Mouse (Mus musculus): ENCODE measurements at regions not wholly inside any gene's neighbourhood (a gene's known extent, or its start where the extent isn't known, plus 50 kb on each side); places are given as distances from the start of the nearest gene placed in this dataset.

DNA sequence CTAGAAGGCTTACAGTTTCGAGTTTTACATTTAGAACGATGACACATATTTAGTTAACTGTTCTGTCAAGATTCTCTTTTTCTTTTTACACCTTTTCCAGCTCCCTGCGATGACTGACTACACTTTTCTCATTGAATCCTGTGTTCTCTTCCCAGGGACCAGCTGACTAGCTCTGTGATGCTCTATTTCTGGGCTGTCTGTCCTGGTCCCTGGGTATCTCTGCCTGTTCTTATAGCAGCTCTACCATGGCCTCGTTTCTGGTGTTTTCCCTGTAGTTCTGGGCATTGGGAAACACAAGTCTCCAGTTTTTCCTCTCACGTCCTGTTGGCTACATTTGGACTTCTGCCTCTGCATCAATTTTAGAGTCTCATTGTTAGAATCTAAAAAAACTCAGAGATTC lies 106.5 kb upstream of the Fam19a5 start:
- H3K27ac ChIP-seq (ENCODE audit: control insufficient read depth, insufficient read depth, low read length), result no peak overlapping the region
- no peak for DNase-seq
- 74% methylated on average over 5 of the region's 5 CpGs for WGBS
- TF ChIP-seq CTCF (IDR thresholded peaks at IDR 0.05; ENCODE audit: borderline replicate concordance, control insufficient read depth, extremely low read depth, insufficient read depth, low read length, poor library complexity), result no peak
- TF ChIP-seq POLR2A (IDR thresholded peaks at IDR 0.05; ENCODE audit: control insufficient read depth, extremely low read depth, insufficient read depth, low read length, poor library complexity), result no peak
- no peaks in the 10 kb centered on the region for H3K27me3 ChIP-seq (ENCODE audit: control insufficient read depth, insufficient read depth, low read length)
- no peak overlapping the region for H3K4me3 ChIP-seq (ENCODE audit: control insufficient read depth, insufficient read depth, low read length)
- H3K4me1 ChIP-seq (replicated peaks; ENCODE audit: control insufficient read depth, insufficient read depth, low read length), result no peaks in the 10 kb centered on the region
- H3K36me3 ChIP-seq (ENCODE audit: control insufficient read depth, insufficient read depth, low read length), result no peaks in the 10 kb centered on the region

DNA sequence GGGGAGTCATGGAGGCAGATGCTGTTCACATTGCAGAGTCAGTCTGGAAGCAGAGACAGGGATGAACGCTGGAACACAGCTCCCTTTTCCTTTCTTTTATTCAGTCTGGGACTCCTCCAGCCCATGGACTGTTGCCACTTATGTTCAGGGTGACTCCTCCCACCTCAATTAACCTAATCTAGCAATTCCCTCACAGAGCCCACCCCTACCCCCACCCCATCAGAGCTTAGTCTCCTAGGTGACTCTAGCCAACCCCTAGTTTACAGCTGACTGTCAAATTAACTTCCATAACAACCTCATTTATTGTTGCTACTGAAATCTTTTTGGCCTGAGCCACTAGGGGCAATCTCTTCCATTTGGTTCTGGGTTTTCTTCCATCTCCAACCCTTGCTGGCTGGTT lies 85.2 kb upstream of the Fam19a5 start:
- no peak for DNase-seq
- H3K27ac ChIP-seq (ENCODE audit: control insufficient read depth, insufficient read depth, low read length), result no peak overlapping the region
- TF ChIP-seq CTCF (IDR thresholded peaks at IDR 0.05; ENCODE audit: borderline replicate concordance, control insufficient read depth, extremely low read depth, insufficient read depth, low read length, poor library complexity), result no peak
- no peak for TF ChIP-seq POLR2A (IDR thresholded peaks at IDR 0.05; ENCODE audit: control insufficient read depth, extremely low read depth, insufficient read depth, low read length, poor library complexity)
- no peaks in the 10 kb centered on the region for H3K27me3 ChIP-seq (ENCODE audit: control insufficient read depth, insufficient read depth, low read length)
- H3K36me3 ChIP-seq (ENCODE audit: control insufficient read depth, insufficient read depth, low read length), result no peaks in the 10 kb centered on the region
- 56% methylated on average over 1 of the region's 1 CpGs for WGBS
- H3K4me3 ChIP-seq (ENCODE audit: control insufficient read depth, insufficient read depth, low read length), result no peak overlapping the region
- H3K4me1 ChIP-seq (replicated peaks; ENCODE audit: control insufficient read depth, insufficient read depth, low read length), result no peaks in the 10 kb centered on the region

DNA sequence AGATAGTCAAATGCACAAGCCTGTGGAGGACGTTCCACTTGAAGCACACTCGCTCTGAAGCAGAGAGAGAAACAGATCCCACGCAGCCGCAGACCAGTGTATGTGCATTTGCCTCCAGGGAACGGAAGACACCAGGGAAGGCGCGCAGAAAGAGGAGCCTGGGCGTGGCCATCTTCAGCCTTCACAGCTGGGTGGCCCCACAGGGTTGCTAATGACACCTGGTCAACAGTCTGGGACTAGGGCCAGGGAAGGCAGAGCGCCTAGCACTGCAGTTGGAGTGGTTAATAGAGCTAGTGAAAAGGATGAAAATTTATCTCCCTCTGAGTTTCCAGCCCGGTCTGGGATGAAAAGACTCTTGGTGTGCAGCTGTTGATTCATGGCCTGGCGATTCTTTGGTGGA lies 67.9 kb upstream of the Fam19a5 start:
- no peak for TF ChIP-seq POLR2A (IDR thresholded peaks at IDR 0.05; ENCODE audit: control insufficient read depth, extremely low read depth, insufficient read depth, low read length, poor library complexity)
- no peak for TF ChIP-seq CTCF (IDR thresholded peaks at IDR 0.05; ENCODE audit: borderline replicate concordance, control insufficient read depth, extremely low read depth, insufficient read depth, low read length, poor library complexity)
- WGBS, result 56% methylated on average over 11 of the region's 11 CpGs
- H3K4me1 ChIP-seq (replicated peaks; ENCODE audit: control insufficient read depth, insufficient read depth, low read length), result no peaks in the 10 kb centered on the region
- no peak overlapping the region for H3K27ac ChIP-seq (ENCODE audit: control insufficient read depth, insufficient read depth, low read length)
- H3K4me3 ChIP-seq (ENCODE audit: control insufficient read depth, insufficient read depth, low read length), result no peak overlapping the region
- no peaks in the 10 kb centered on the region for H3K27me3 ChIP-seq (ENCODE audit: control insufficient read depth, insufficient read depth, low read length)
- no peak for DNase-seq
- no peaks in the 10 kb centered on the region for H3K36me3 ChIP-seq (ENCODE audit: control insufficient read depth, insufficient read depth, low read length)

DNA sequence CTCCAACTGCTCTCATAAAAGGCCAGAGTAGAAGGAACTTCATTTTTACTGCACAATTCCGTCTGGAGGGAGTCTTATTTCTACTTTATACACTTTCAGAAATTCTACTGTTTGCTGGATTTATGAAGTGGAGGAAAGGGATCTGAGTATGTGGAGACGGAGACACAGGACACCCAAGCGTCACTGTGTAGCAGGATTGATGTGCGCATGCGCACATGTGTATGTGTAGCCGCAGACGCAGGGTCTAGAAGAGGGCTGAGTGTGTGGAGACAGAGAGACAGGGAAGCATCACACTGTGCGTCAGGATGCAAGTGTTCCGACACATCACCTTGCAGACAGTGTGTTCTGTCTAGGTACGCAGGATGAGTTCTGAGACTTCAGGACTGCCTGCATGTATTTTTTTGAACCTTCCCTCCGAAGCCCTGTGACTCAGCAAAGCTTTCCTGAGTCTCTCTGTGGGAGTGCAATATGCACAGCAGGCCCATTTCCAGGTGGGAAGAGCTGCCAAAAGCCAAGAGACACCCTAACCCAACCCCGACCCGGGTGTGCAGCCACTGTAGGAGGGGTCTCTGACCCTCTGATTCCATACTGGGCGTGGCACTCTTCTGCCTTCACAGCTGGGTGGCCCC lies 67.1 kb upstream of the Fam19a5 start:
- H3K4me1 ChIP-seq (replicated peaks; ENCODE audit: control insufficient read depth, insufficient read depth, low read length), result no peaks in the 10 kb centered on the region
- no peak for TF ChIP-seq CTCF (IDR thresholded peaks at IDR 0.05; ENCODE audit: borderline replicate concordance, control insufficient read depth, extremely low read depth, insufficient read depth, low read length, poor library complexity)
- no peak for TF ChIP-seq POLR2A (IDR thresholded peaks at IDR 0.05; ENCODE audit: control insufficient read depth, extremely low read depth, insufficient read depth, low read length, poor library complexity)
- WGBS, result 83% methylated on average over 14 of the region's 14 CpGs
- no peaks in the 10 kb centered on the region for H3K27me3 ChIP-seq (ENCODE audit: control insufficient read depth, insufficient read depth, low read length)
- H3K4me3 ChIP-seq (ENCODE audit: control insufficient read depth, insufficient read depth, low read length), result no peak overlapping the region
- no peak for DNase-seq
- H3K36me3 ChIP-seq (ENCODE audit: control insufficient read depth, insufficient read depth, low read length), result no peaks in the 10 kb centered on the region
- H3K27ac ChIP-seq (ENCODE audit: control insufficient read depth, insufficient read depth, low read length), result no peak overlapping the region

DNA sequence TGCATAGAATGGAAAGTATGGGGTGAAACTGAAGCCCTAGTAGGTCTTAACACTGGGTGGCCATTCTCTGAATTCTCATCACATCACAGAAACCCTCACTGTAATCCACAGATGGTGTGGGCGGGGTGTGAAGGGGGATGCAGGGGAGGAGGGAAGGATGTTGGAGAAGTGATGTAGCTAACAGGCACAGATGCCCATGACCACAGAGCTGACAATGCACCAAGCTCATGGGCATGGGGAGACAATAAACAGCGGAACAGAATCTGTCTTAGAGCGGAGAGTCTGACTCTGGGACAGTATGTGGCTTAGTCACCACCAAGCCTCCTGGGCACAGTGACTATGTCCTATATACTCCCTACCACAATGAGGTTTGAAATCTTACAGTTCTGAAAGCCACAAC lies 63.3 kb upstream of the Fam19a5 start:
- Histone ChIP-seq H3K27me3 (ENCODE audit: control insufficient read depth, insufficient read depth, low read length) (no peaks in the 10 kb centered on the region), H3K27ac (ENCODE audit: control insufficient read depth, insufficient read depth, low read length) (no peak overlapping the region), H3K4me1 (replicated peaks; ENCODE audit: control insufficient read depth, insufficient read depth, low read length) (no peaks in the 10 kb centered on the region), H3K36me3 (ENCODE audit: control insufficient read depth, insufficient read depth, low read length) (no peaks in the 10 kb centered on the region), H3K4me3 (ENCODE audit: control insufficient read depth, insufficient read depth, low read length) (no peak overlapping the region)
- WGBS, result 90% methylated on average over 3 of the region's 3 CpGs
- TF ChIP-seq POLR2A (IDR thresholded peaks at IDR 0.05; ENCODE audit: control insufficient read depth, extremely low read depth, insufficient read depth, low read length, poor library complexity) (no peak), CTCF (IDR thresholded peaks at IDR 0.05; ENCODE audit: borderline replicate concordance, control insufficient read depth, extremely low read depth, insufficient read depth, low read length, poor library complexity) (no peak)
- DNase-seq, result no peak

Data from thymus, adult 2 months (tissue).